Mouse (Mus musculus) layer of hippocampus, postnatal 25 days (tissue): ENCODE measurements at regions not wholly inside any gene's neighbourhood (a gene's known extent, or its start where the extent isn't known, plus 50 kb on each side); places are given as distances from the start of the nearest gene placed in this dataset.

Experiments
- DNase-seq, 2 experiments: peaks; one replicate each; pipeline ENCODE4 v3.0.0; 2022; ENCODE audit warnings: mixed read lengths in 2 of 2, low spot score in 1 of 2; ENCODE audit errors: extremely low spot score in 1 of 2

DNA sequence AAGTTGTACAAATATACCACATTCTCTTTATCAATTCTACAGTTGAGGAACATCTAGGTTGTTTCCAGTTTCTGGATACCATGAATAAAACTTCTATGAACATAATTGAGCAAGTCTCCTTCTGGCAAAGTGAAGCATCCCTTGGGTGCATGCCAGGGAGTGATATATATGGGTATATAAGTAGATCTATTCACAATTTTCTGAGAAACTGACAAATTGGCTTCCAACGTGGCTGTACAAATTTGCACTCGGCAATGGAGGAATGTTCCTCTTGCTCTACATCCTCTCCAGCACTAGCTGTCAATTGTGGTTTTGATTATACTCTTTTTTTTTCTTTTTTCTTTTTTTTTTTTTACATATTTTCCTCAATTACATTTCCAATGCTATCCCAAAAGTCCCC, 576.7 kb downstream of the 9430069I07Rik start:
- DNase-seq: no peak

DNA sequence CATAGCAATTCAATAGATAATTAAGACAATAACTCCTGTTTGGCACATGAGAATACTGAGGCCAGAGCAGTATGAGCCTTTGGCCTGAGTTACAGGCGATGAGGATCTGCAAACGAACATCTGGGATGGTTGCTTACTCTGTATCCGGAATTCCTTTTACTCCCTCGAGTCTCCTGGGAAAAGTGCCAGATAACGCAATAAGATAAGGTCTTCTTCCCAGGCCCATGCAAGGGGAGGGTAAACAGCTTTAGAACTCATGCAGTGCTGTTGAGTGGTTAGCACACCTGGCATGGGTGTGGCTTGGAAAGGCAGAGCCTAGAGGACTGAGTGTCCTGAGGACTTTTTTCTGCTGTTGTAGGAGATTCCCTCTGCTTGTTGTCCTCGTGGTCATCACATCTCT, 598.2 kb downstream of the 9430069I07Rik start:
- DNase-seq: no peak

DNA sequence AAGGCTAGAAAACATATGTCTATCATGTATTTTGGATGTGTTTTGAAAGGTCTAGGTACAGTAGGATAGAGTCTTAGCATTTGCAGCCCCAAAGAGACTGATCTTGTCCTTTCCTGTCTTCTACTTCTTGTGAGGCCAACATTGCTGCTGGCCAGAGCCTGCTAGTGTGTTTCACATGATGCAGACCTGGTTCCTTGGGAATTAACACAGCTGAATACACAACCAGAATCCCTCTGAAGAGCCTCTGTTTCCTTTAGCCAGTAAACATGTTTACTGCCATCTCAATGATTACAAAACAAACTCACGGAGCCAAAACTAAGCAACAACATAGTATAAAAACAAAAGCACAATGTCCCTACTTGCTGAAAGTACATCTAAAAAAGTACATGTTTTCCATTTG, 598.9 kb downstream of the 9430069I07Rik start:
- no peak for DNase-seq
